Mouse (Mus musculus) testis, adult 2 months (tissue): Measurements from ENCODE around the gene Rbm34.

ENCODE experiments used
- CTCF ChIP-seq: fragments of 200-500 bp; IDR thresholded peaks from 2 replicates; pipeline ENCODE4 v1.5.1; 2012; ENCODE audit warnings: low read depth, mild to moderate bottlenecking, inconsistent platforms, low read length, moderate library complexity; ENCODE audit not compliant: control insufficient read depth, insufficient read depth, insufficient replicate concordance
- POLR2A ChIP-seq: fragments of 200-500 bp; IDR thresholded peaks from 2 replicates; pipeline ENCODE4 v1.6.1; 2012; ENCODE audit warnings: low read depth, mild to moderate bottlenecking, inconsistent platforms, low read length, moderate library complexity; ENCODE audit not compliant: control insufficient read depth

DNA sequence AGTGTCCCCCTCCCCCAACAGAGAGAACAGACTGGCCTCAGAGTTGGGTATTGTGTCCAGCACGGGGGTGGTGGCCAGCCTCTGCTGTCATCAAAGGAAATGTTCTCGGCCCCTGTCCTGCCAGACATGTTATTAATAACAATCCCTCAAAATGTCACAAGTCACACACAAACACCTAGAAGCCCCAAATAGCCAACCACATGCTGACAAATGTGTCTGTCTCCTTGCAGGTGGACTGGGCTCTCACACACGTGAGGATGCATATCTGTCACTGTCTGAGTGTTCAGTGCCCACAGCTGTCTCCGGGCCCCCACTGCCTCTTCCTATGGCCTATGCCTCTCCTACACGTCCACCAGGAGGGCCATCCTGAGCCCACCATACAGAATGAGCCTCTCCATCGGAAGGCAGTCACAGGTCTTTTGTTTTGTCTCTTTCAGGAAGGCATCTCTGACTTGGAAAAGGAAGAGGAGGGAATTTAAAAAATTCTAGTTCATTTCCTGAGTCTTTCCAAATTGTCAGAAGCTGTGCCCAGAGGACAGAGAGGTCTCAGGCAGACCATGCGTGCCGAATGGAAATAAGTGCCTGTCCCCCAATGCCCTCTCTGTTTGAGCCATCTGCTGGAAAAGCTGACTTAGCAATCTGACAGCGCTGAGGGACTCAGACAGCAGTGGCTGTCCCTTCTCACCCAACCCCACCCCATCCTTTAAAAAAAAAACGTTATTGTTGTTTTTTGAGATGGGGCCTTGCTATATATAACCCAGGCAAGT lies 56.1 kb downstream of the Rbm34 start:
- no peak for TF ChIP-seq POLR2A
- no peak for TF ChIP-seq CTCF
